Mouse (Mus musculus) lung, embryonic 14.5 days (tissue): ENCODE results near the gene Anapc2. TPM values are rescaled to one million over a fixed set of nuclear protein-coding genes. Genes with fewer than 3 reads are reported as not detected.

ENCODE experiments used
- ATAC-seq: fragments of 200-750 bp; cut with Nextera tagmentation; 2 replicates; pipeline ENCODE4 v1.8.0; 2017; ENCODE audit warnings: mild to moderate bottlenecking, moderate TSS enrichment, moderate library complexity; ENCODE audit not compliant: insufficient read depth
- DNase-seq: peaks from one replicate; pipeline ENCODE4 v3.0.0-alpha.2; 2015
- H3K27ac ChIP-seq: fragments of 300-500 bp; sonication (generic); 2 replicates; pipeline ENCODE4 v1.5.1; 2014; ENCODE audit warnings: low read depth, mild to moderate bottlenecking, moderate library complexity
- H3K27me3 ChIP-seq: fragments of 300-500 bp; sonication (generic); 2 replicates; pipeline ENCODE4 v1.6.1; 2014; ENCODE audit warnings: low read length, control low read depth; ENCODE audit not compliant: insufficient read depth
- H3K36me3 ChIP-seq: fragments of 300-500 bp; sonication (generic); 2 replicates; pipeline ENCODE4 v1.6.1; 2014; ENCODE audit warnings: control low read depth; ENCODE audit not compliant: insufficient read depth
- H3K4me1 ChIP-seq: fragments of 300-500 bp; sonication (generic); 2 replicates; pipeline ENCODE4 v1.6.1; 2014; ENCODE audit warnings: antibody characterized with exemption, control low read depth; ENCODE audit not compliant: insufficient read depth
- H3K4me2 ChIP-seq: fragments of 300-500 bp; sonication (generic); 2 replicates; pipeline ENCODE4 v1.6.1; 2014; ENCODE audit warnings: mild to moderate bottlenecking
- H3K4me3 ChIP-seq: fragments of 300-500 bp; sonication (generic); 2 replicates; pipeline ENCODE4 v1.5.1; 2014; ENCODE audit warnings: low read depth, low read length
- H3K9ac ChIP-seq: fragments of 300-500 bp; sonication (generic); 2 replicates; pipeline ENCODE4 v1.6.1; 2014
- H3K9me3 ChIP-seq: fragments of 300-500 bp; sonication (generic); 2 replicates; pipeline ENCODE4 v1.6.1; 2016; ENCODE audit warnings: low read depth, low read length, control low read depth
- CTCF ChIP-seq: IDR thresholded peaks from 2 replicates; pipeline ENCODE4 v1.5.1; 2016; ENCODE audit warnings: antibody characterized with exemption, low read depth
- WGBS: fragments of 180-500 bp; shearing (Covaris S2); extraction: QIAGEN DNeasy Blood & Tissue Kit; methylation state at CpG from one replicate; pipeline ENCODE4 v1.1.7; 2014; 5-methylcytosine and 5-hydroxymethylcytosine counted together
- polyA plus RNA-seq: library from polyadenylated mRNA; unstranded; fragments of >200 nt; fragmentation: Nextera tagmentation; extraction: Ambion mirVana; gene quantifications from 2 replicates; pipeline ENCODE4 v1.2.1, GENCODE M21; 2014

Gene Anapc2
- polyA plus RNA-seq, 1 experiment from 2014 or later: 119 TPM

- H3K9ac ChIP-seq: no peak overlapping the region
- ATAC-seq: no peak
- no peak overlapping the region for H3K27ac ChIP-seq
Observed at GRCm38 (mm10) chr2:25227406-25227805, 44.9 kb upstream of the Anapc2 start.

DNA sequence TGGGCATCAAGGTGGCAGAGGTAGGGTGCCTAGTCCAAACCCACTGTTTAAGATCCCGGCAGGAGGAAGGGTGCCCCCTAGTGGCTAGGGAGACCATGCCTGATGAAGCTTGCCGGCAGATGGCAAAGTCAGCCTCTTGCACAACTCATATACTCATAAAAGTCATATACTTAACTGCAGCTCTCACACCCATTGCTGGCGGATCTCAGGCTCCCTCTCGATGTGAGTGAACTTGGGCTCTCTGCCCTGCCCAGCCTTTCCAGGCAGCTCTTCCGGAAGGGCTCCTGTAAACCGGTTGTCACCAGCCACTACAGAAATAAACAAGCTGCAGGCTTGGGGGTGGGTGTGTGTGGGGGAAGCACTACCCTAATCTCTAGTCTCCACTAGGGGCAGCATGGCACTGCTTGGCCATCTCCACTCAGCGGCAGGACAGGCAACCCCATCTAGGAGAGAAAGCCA, 43.8 kb upstream of the Anapc2 start:
- Histone ChIP-seq H3K27me3 (no peaks in the 10 kb centered on the region), H3K9me3 (no peaks in the 10 kb centered on the region), H3K9ac (no peak overlapping the region), H3K36me3 (0 out of 2 replicates have a peak, but pooled peaks cover 2% of the 10 kb centered on the region), H3K4me1 (0 out of 2 replicates have a peak, but pooled peaks cover 5% of the 10 kb centered on the region), H3K4me3 (0 out of 2 replicates have a peak overlapping the region, but pooled peaks have one; percentile 7), H3K27ac (peak overlapping the region; percentile 58; the same call in 1 of the 2 replicates), H3K4me2 (peak overlapping the region; percentile 33)
- peak; percentile 35 for ATAC-seq
- peak; percentile 74 for TF ChIP-seq CTCF
- WGBS: under 1% methylated on average over 7 of the region's 7 CpGs
- peak; percentile 93 for DNase-seq

More at GRCm38 (mm10) chr2:25227406-25227805, 44.9 kb upstream of the Anapc2 start:
- TF ChIP-seq CTCF: no peak
- no peak overlapping the region for H3K4me2 ChIP-seq
- no peaks in the 10 kb centered on the region for H3K9me3 ChIP-seq
- no peaks in the 10 kb centered on the region for H3K27me3 ChIP-seq
- 90% methylated on average over 4 of the region's 4 CpGs for WGBS
- no peak for DNase-seq
- 0 out of 2 replicates have a peak, but pooled peaks cover 5% of the 10 kb centered on the region for H3K4me1 ChIP-seq
- H3K36me3 ChIP-seq: 0 out of 2 replicates have a peak, but pooled peaks cover 4% of the 10 kb centered on the region
- no peak overlapping the region for H3K4me3 ChIP-seq

- TF ChIP-seq CTCF: no peak
- Histone ChIP-seq H3K27ac (no peak overlapping the region), H3K9me3 (no peaks in the 10 kb centered on the region), H3K9ac (no peak overlapping the region), H3K36me3 (no peaks in the 10 kb centered on the region), H3K4me1 (0 out of 2 replicates have a peak, but pooled peaks cover 5% of the 10 kb centered on the region), H3K4me3 (no peak overlapping the region), H3K4me2 (peak overlapping the region; percentile 33; the same call in 1 of the 2 replicates), H3K27me3 (0 out of 2 replicates have a peak, but pooled peaks cover 1% of the 10 kb centered on the region)
- ATAC-seq (no peak), DNase-seq (no peak)
- 65% methylated on average over 6 of the region's 6 CpGs for WGBS
Observed at GRCm38 (mm10) chr2:25228995-25229530, 43.2 kb upstream of the Anapc2 start.

DNA sequence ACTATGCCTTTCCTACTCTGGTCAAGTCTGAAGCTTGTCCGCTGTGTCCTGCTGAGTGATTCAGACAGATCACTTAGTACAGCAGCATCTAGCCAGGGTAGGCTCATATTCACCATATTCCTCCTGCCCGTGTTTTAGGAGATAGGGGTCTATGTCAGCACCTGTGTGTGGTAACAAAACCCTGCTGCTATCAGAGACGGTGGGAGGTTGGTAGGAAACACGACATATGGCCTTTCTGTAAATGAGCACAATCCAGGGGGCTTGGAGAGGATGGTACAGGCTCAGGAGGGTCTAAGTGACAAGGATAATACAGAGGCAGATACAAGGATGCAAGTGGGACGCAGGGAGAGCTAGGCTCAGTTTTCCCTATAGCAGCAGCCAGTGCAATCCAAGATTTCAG, 42.7 kb upstream of the Anapc2 start:
- Histone ChIP-seq H3K36me3 (no peaks in the 10 kb centered on the region), H3K9me3 (no peaks in the 10 kb centered on the region), H3K27ac (no peak overlapping the region), H3K4me2 (no peak overlapping the region), H3K27me3 (0 out of 2 replicates have a peak, but pooled peaks cover 2% of the 10 kb centered on the region), H3K4me1 (0 out of 2 replicates have a peak, but pooled peaks cover 5% of the 10 kb centered on the region), H3K4me3 (no peak overlapping the region), H3K9ac (no peak overlapping the region)
- WGBS: 80% methylated on average over 5 of the region's 5 CpGs
- no peak for TF ChIP-seq CTCF
- ATAC-seq (no peak), DNase-seq (no peak)

- 0 out of 2 replicates have a peak, but pooled peaks cover 2% of the 10 kb centered on the region for H3K27me3 ChIP-seq
- WGBS: 79% methylated on average over 7 of the region's 7 CpGs
Observed at GRCm38 (mm10) chr2:25230581-25230980, 41.7 kb upstream of the Anapc2 start.

GRCm38 (mm10) chr2:25231038-25231437, 41.2 kb upstream of the Anapc2 start:
- WGBS: 56% methylated on average over 12 of the region's 12 CpGs
- no peaks in the 10 kb centered on the region for H3K9me3 ChIP-seq
- H3K4me1 ChIP-seq: no peaks in the 10 kb centered on the region
- H3K4me3 ChIP-seq: no peak overlapping the region
- H3K27ac ChIP-seq: no peak overlapping the region
- DNase-seq: no peak
- no peak for ATAC-seq
- H3K4me2 ChIP-seq: no peak overlapping the region
- TF ChIP-seq CTCF: no peak
- H3K36me3 ChIP-seq: no peaks in the 10 kb centered on the region
- 0 out of 2 replicates have a peak, but pooled peaks cover 2% of the 10 kb centered on the region for H3K27me3 ChIP-seq
- no peak overlapping the region for H3K9ac ChIP-seq

More at GRCm38 (mm10) chr2:25230581-25230980, 41.7 kb upstream of the Anapc2 start:
- no peaks in the 10 kb centered on the region for H3K36me3 ChIP-seq
- DNase-seq: no peak
- no peak for TF ChIP-seq CTCF
- no peak overlapping the region for H3K27ac ChIP-seq
- no peak overlapping the region for H3K4me3 ChIP-seq
- H3K4me2 ChIP-seq: no peak overlapping the region
- 0 out of 2 replicates have a peak, but pooled peaks cover 3% of the 10 kb centered on the region for H3K4me1 ChIP-seq
- ATAC-seq: no peak
- H3K9ac ChIP-seq: no peak overlapping the region
- no peaks in the 10 kb centered on the region for H3K9me3 ChIP-seq

- H3K36me3 ChIP-seq: no peaks in the 10 kb centered on the region
- H3K4me2 ChIP-seq: no peak overlapping the region
- no peaks in the 10 kb centered on the region for H3K9me3 ChIP-seq
- H3K27me3 ChIP-seq: 0 out of 2 replicates have a peak, but pooled peaks cover 2% of the 10 kb centered on the region
- WGBS: 60% methylated on average over 4 of the region's 4 CpGs
- H3K27ac ChIP-seq: no peak overlapping the region
- no peaks in the 10 kb centered on the region for H3K4me1 ChIP-seq
- no peak for TF ChIP-seq CTCF
- no peak for ATAC-seq
- DNase-seq: no peak
- no peak overlapping the region for H3K9ac ChIP-seq
- no peak overlapping the region for H3K4me3 ChIP-seq
Observed at GRCm38 (mm10) chr2:25233421-25233820, 38.9 kb upstream of the Anapc2 start.
